Mouse (Mus musculus) MEL (cell line): ENCODE results near the gene Myo15b.

Experiments used
- CHD2 ChIP-seq: IDR thresholded peaks from 2 replicates; pipeline ENCODE4 v1.6.1; 2011; ENCODE audit warnings: low read length, improper control_type of control experiment
- CTCF ChIP-seq, 3 experiments: IDR thresholded peaks in 2 of 3; conservative IDR thresholded peaks in 1 of 3; 2 replicates each; pipeline ENCODE4 v1.5.1; 2011 to 2012; ENCODE audit warnings: low read length in 3 of 3, low read depth in 2 of 3, mild to moderate bottlenecking in 2 of 3, improper control_type of control experiment in 1 of 3, inconsistent platforms in 1 of 3, mixed read lengths in 1 of 3, moderate library complexity in 1 of 3; ENCODE audit not compliant: control insufficient read depth in 1 of 3, insufficient read depth in 1 of 3, poor library complexity in 1 of 3, severe bottlenecking in 1 of 3
- ELF1 ChIP-seq: IDR thresholded peaks from 2 replicates; pipeline ENCODE4 v1.6.1; 2014; ENCODE audit warnings: low read depth, mild to moderate bottlenecking, inconsistent platforms, low read length, improper control_type of control experiment, moderate library complexity
- GABPA ChIP-seq: IDR thresholded peaks from 2 replicates; pipeline ENCODE4 v1.6.1; 2012; ENCODE audit warnings: low read depth, mild to moderate bottlenecking, inconsistent platforms, low read length, improper control_type of control experiment, moderate library complexity
- GATA1 ChIP-seq: IDR thresholded peaks from 2 replicates; pipeline ENCODE4 v1.6.1; 2011; ENCODE audit warnings: low read depth, low read length, improper control_type of control experiment
- POLR2A ChIP-seq, 2 experiments: IDR thresholded peaks; 2 replicates each; pipeline ENCODE4 v1.6.1; 2011 to 2012; ENCODE audit warnings: low read length in 2 of 2, mild to moderate bottlenecking in 2 of 2, control low read depth in 1 of 2, improper control_type of control experiment in 1 of 2, low read depth in 1 of 2, moderate library complexity in 1 of 2; ENCODE audit not compliant: control insufficient read depth in 1 of 2, insufficient read depth in 1 of 2, poor library complexity in 1 of 2
- POLR2AphosphoS2 ChIP-seq: IDR thresholded peaks from 2 replicates; pipeline ENCODE4 v1.6.1; 2011; ENCODE audit warnings: low read length, improper control_type of control experiment
- SMC3 ChIP-seq: IDR thresholded peaks from 2 replicates; pipeline ENCODE4 v1.6.1; 2011; ENCODE audit warnings: low read depth, low read length, improper control_type of control experiment
- TAL1 ChIP-seq: IDR thresholded peaks from 2 replicates; pipeline ENCODE4 v1.6.1; 2012; ENCODE audit warnings: mild to moderate bottlenecking, inconsistent platforms, low read length, moderate library complexity, mixed read lengths
- TBP ChIP-seq: IDR thresholded peaks from 2 replicates; pipeline ENCODE4 v1.8.0; 2011; ENCODE audit warnings: low read depth, low read length, improper control_type of control experiment
- TCF12 ChIP-seq: IDR thresholded peaks from 2 replicates; pipeline ENCODE4 v1.6.1; 2014; ENCODE audit warnings: low read depth, mild to moderate bottlenecking, inconsistent platforms, low read length, improper control_type of control experiment, moderate library complexity
- UBTF ChIP-seq: IDR thresholded peaks from 2 replicates; pipeline ENCODE4 v1.6.1; 2012; ENCODE audit warnings: low read depth, mild to moderate bottlenecking, inconsistent platforms, low read length, improper control_type of control experiment, moderate library complexity, borderline replicate concordance; ENCODE audit not compliant: insufficient read depth
- USF1 ChIP-seq: IDR thresholded peaks from 2 replicates; pipeline ENCODE4 v1.6.1; 2014; ENCODE audit warnings: low read depth, mild to moderate bottlenecking, inconsistent platforms, low read length, improper control_type of control experiment, moderate library complexity
- USF2 ChIP-seq, 2 experiments: IDR thresholded peaks; 2 replicates each; pipeline ENCODE4 v1.6.1; 2011 to 2012; ENCODE audit warnings: improper control_type of control experiment in 2 of 2, low read length in 2 of 2, borderline replicate concordance in 1 of 2, inconsistent platforms in 1 of 2, low read depth in 1 of 2, mild to moderate bottlenecking in 1 of 2; ENCODE audit not compliant: insufficient read depth in 1 of 2

GRCm38 (mm10) chr11:115812533-115813420, 45.4 kb upstream of the Myo15b start:
- TF ChIP-seq POLR2A (IDR thresholded peaks at IDR 0.05; ENCODE audit: control insufficient read depth in 1 of 2, insufficient read depth in 1 of 2, low read depth in 1 of 2, low read length in 2 of 2, poor library complexity in 1 of 2) (no peak), CTCF (IDR thresholded peaks at IDR 0.05 in 2 of 3, conservative IDR thresholded peaks at IDR 0.05 in 1 of 3; ENCODE audit: control insufficient read depth in 1 of 3, insufficient read depth in 1 of 3, low read depth in 2 of 3, low read length in 3 of 3, poor library complexity in 1 of 3, severe bottlenecking in 1 of 3) (no peak), TBP (no peak), GABPA (no peak), USF2 (IDR thresholded peaks at IDR 0.05; ENCODE audit: borderline replicate concordance in 1 of 2, insufficient read depth in 1 of 2, low read depth in 1 of 2, low read length in 2 of 2) (no peak), GATA1 (no peak), ELF1 (no peak), TCF12 (no peak), CHD2 (no peak), TAL1 (no peak), POLR2AphosphoS2 (no peak), SMC3 (no peak), USF1 (no peak), UBTF (no peak)
